Mouse (Mus musculus): Measurements from ENCODE around the gene Il20rb.

- TF ChIP-seq CTCF (IDR thresholded peaks at IDR 0.05; ENCODE audit: low read depth, low read length): no peak
- TF ChIP-seq EP300 (IDR thresholded peaks at IDR 0.05; ENCODE audit: insufficient read depth, low read depth, low read length): no peak
- TF ChIP-seq POLR2A (IDR thresholded peaks at IDR 0.05; ENCODE audit: insufficient read depth, low read length): no peak
Observed at GRCm38 (mm10) chr9:100467653-100468052, 18.9 kb downstream of the Il20rb start.
